Mouse (Mus musculus) erythroblast, embryonic 14.5 days (primary cell): ENCODE data around the gene Hlf.

Experiments
- GATA1 ChIP-seq: IDR thresholded peaks from 2 replicates; pipeline ENCODE4 v1.6.1; 2012; ENCODE audit warnings: low read length, inconsistent platforms, mixed read lengths
- TAL1 ChIP-seq: IDR thresholded peaks from 3 replicates; pipeline ENCODE4 v1.6.1; 2012; ENCODE audit warnings: low read length, inconsistent platforms, mixed read lengths

DNA sequence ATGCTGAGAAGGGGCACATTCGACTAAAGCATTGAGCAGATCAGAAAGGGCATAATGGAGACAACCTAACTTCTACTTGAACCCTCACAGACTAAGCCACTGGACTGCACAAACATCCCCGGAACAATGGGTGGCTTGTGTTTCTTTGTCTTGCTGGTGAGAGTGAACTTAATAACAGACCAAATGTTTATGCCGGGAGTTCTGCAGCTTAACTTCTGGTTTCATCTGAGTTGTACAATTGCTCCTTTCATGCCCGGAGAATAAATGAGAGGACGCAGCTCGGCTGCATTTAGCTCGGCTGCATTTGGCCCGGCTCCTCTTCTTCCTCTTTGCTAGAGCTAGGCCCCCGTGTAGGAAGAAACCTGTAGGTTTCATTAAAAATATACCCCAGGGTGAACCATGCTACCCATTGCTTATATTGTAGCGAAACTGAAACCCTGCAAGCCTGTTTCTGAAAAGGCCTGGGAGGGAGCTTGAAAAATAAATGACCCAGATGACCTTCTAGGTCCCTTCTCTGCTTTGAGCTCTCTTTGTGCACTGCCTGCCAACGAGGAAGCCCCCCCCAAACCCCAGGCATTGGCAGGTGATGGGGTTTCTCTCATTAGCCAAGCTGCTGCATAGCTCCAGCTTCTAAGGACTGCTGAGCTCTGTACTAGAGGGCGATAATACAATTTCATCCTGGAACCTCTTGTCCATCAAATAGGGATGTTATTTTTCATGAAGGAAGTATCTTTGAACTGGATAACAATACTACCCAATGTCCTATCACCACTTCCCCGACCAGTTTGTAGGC, 42.8 kb downstream of the Hlf start:
- TF ChIP-seq TAL1 (no peak), GATA1 (no peak)
